Mouse (Mus musculus) midbrain, embryonic 13.5 days (tissue): ENCODE data around the gene Adamts12. TPM values are rescaled to one million over a fixed set of nuclear protein-coding genes. Genes with fewer than 3 reads are reported as not detected.

Experiments used
- polyA plus RNA-seq: library from polyadenylated mRNA; unstranded; fragments of >200 nt; fragmentation: Nextera tagmentation; extraction: Ambion mirVana; gene quantifications from 2 replicates; pipeline ENCODE4 v1.2.1, GENCODE M21; 2015

Gene Adamts12
- polyA plus RNA-seq, 1 experiment from 2014 or later, result 1.5 TPM

Other genes starting within 250 kb of the Adamts12 start
- 0.30 and 0.52 TPM in 2 replicates for gene C1qtnf3, start 112.5 kb upstream of the Adamts12 start, polyA plus RNA-seq
- 8.8 and 9.3 TPM in 2 replicates for gene Amacr, start 83.0 kb upstream of the Adamts12 start, polyA plus RNA-seq
- 0.09 TPM in 1 of 2 replicates, not detected in the other for gene Slc45a2, start 64.1 kb upstream of the Adamts12 start, polyA plus RNA-seq
- 1.2 and 1.3 TPM in 2 replicates for gene Rxfp3, start 26.8 kb upstream of the Adamts12 start, polyA plus RNA-seq